Mouse (Mus musculus) midbrain, embryonic 16.5 days (tissue): ENCODE data around the gene Ggps1. TPM values are rescaled to one million over a fixed set of nuclear protein-coding genes. Genes with fewer than 3 reads are reported as not detected.

Source experiments
- ATAC-seq: fragments of 200-750 bp; cut with Nextera tagmentation; 2 replicates; pipeline ENCODE4 v1.8.0; 2017; ENCODE audit warnings: moderate TSS enrichment
- H3K27ac ChIP-seq: fragments of 300-500 bp; sonication (generic); 2 replicates; pipeline ENCODE4 v1.5.1; 2014; ENCODE audit warnings: mild to moderate bottlenecking, low read length, mixed read lengths
- H3K27me3 ChIP-seq: fragments of 300-500 bp; sonication (generic); 2 replicates; pipeline ENCODE4 v1.6.1; 2014; ENCODE audit warnings: low read depth, low read length, mixed read lengths; ENCODE audit not compliant: control insufficient read depth, insufficient read depth
- H3K36me3 ChIP-seq: fragments of 300-500 bp; sonication (generic); 2 replicates; pipeline ENCODE4 v1.6.1; 2014; ENCODE audit warnings: mild to moderate bottlenecking, low read length, moderate library complexity, mixed read lengths; ENCODE audit not compliant: control insufficient read depth, insufficient read depth
- H3K4me1 ChIP-seq: fragments of 300-500 bp; sonication (generic); 2 replicates; pipeline ENCODE4 v1.6.1; 2014; ENCODE audit warnings: mild to moderate bottlenecking, low read length, mixed read lengths; ENCODE audit not compliant: control insufficient read depth, insufficient read depth
- H3K4me2 ChIP-seq: fragments of 300-500 bp; sonication (generic); 2 replicates; pipeline ENCODE4 v1.6.1; 2014; ENCODE audit warnings: mild to moderate bottlenecking, low read length, mixed read lengths
- H3K4me3 ChIP-seq: fragments of 300-500 bp; sonication (generic); 2 replicates; pipeline ENCODE4 v1.5.1; 2014; ENCODE audit warnings: low read depth, mild to moderate bottlenecking, low read length, moderate library complexity, mixed read lengths
- H3K9ac ChIP-seq: fragments of 300-500 bp; sonication (generic); 2 replicates; pipeline ENCODE4 v1.6.1; 2014; ENCODE audit warnings: low read depth, low read length, mixed read lengths
- H3K9me3 ChIP-seq: fragments of 300-500 bp; sonication (generic); replicated peaks from 2 replicates; pipeline ENCODE4 v1.6.1; 2014; ENCODE audit warnings: mild to moderate bottlenecking, low read length, mixed read lengths; ENCODE audit not compliant: control insufficient read depth, poor library complexity, severe bottlenecking
- WGBS: fragments of 180-500 bp; shearing (Covaris S2); extraction: QIAGEN DNeasy Blood & Tissue Kit; methylation state at CpG from one replicate; pipeline ENCODE4 v1.1.7; 2014; 5-methylcytosine and 5-hydroxymethylcytosine counted together
- polyA plus RNA-seq: library from polyadenylated mRNA; unstranded; fragments of >200 nt; fragmentation: Nextera tagmentation; extraction: Ambion mirVana; gene quantifications from 2 replicates; pipeline ENCODE4 v1.2.1, GENCODE M21; 2015

The Ggps1 gene
- polyA plus RNA-seq, 1 experiment from 2014 or later: 80.6 TPM

- H3K27me3 ChIP-seq: no peaks in the 10 kb centered on the region
- no peaks in the 10 kb centered on the region for H3K9me3 ChIP-seq
- H3K4me1 ChIP-seq: no peaks in the 10 kb centered on the region
- no peak overlapping the region for H3K4me3 ChIP-seq
- no peak overlapping the region for H3K27ac ChIP-seq
- WGBS: 67% methylated on average over 2 of the region's 2 CpGs
- ATAC-seq: no peak
- H3K4me2 ChIP-seq: no peak overlapping the region
- H3K36me3 ChIP-seq: peaks cover 23% of the 10 kb centered on the region
- H3K9ac ChIP-seq: no peak overlapping the region
These were observed 57.2 kb downstream of the Ggps1 start for GRCm38 (mm10) chr13:14006056-14006455.

- ATAC-seq: no peak
These were observed 58.3 kb downstream of the Ggps1 start for GRCm38 (mm10) chr13:14004999-14005398.

GRCm38 (mm10) chr13:14004086-14004485, 59.2 kb downstream of the Ggps1 start:
- Histone ChIP-seq H3K27me3 (no peaks in the 10 kb centered on the region), H3K36me3 (peaks cover 24% of the 10 kb centered on the region), H3K27ac (no peak overlapping the region), H3K4me1 (no peaks in the 10 kb centered on the region), H3K4me3 (no peak overlapping the region), H3K9ac (no peak overlapping the region), H3K9me3 (no peaks in the 10 kb centered on the region), H3K4me2 (no peak overlapping the region)
- 0 out of 2 replicates have a peak, but pooled peaks have one; percentile 15 for ATAC-seq
- 88% methylated on average over 4 of the region's 4 CpGs for WGBS

More at GRCm38 (mm10) chr13:14004999-14005398, 58.3 kb downstream of the Ggps1 start:
- H3K27ac ChIP-seq: no peak overlapping the region
- H3K4me1 ChIP-seq: no peaks in the 10 kb centered on the region
- no peak overlapping the region for H3K4me3 ChIP-seq
- H3K4me2 ChIP-seq: no peak overlapping the region
- H3K9me3 ChIP-seq: no peaks in the 10 kb centered on the region
- no peaks in the 10 kb centered on the region for H3K27me3 ChIP-seq
- H3K36me3 ChIP-seq: peaks cover 23% of the 10 kb centered on the region
- H3K9ac ChIP-seq: no peak overlapping the region
- WGBS: 93% methylated on average over 5 of the region's 5 CpGs

- Histone ChIP-seq H3K4me3 (no peak overlapping the region), H3K27ac (no peak overlapping the region), H3K36me3 (peaks cover 25% of the 10 kb centered on the region), H3K4me1 (no peaks in the 10 kb centered on the region), H3K9ac (no peak overlapping the region), H3K27me3 (no peaks in the 10 kb centered on the region), H3K9me3 (no peaks in the 10 kb centered on the region), H3K4me2 (no peak overlapping the region)
- ATAC-seq: no peak
- WGBS: 81% methylated on average over 2 of the region's 2 CpGs
These were observed 60.6 kb downstream of the Ggps1 start for GRCm38 (mm10) chr13:14002706-14003105.

Other genes with a start within 250 kb of the Ggps1 start
- gene B3galnt2, start 109.0 kb downstream of the Ggps1 start, polyA plus RNA-seq: 17.8 and 18.6 TPM in 2 replicates
- gene Tbce, start 23.9 kb downstream of the Ggps1 start, polyA plus RNA-seq: 106 TPM in 2 replicates
- gene Arid4b, start 256 bp downstream of the Ggps1 start, polyA plus RNA-seq: 80.9 and 89.7 TPM in 2 replicates